Mouse (Mus musculus) testis, adult 2 months (tissue): ENCODE measurements around the gene Cd68.

Source experiments
- CTCF ChIP-seq: fragments of 200-500 bp; IDR thresholded peaks from 2 replicates; pipeline ENCODE4 v1.5.1; 2012; ENCODE audit warnings: low read depth, mild to moderate bottlenecking, inconsistent platforms, low read length, moderate library complexity; ENCODE audit not compliant: control insufficient read depth, insufficient read depth, insufficient replicate concordance
- POLR2A ChIP-seq: fragments of 200-500 bp; IDR thresholded peaks from 2 replicates; pipeline ENCODE4 v1.6.1; 2012; ENCODE audit warnings: low read depth, mild to moderate bottlenecking, inconsistent platforms, low read length, moderate library complexity; ENCODE audit not compliant: control insufficient read depth

- no peak for TF ChIP-seq CTCF
- no peak for TF ChIP-seq POLR2A
Observed at GRCm38 (mm10) chr11:69623006-69623405, 42.9 kb downstream of the Cd68 start.
